Mouse (Mus musculus) cerebral cortex, adult 2 months (tissue): Measurements from ENCODE around the gene Hpca.

ENCODE experiments used
- WGBS: fragments of 180-500 bp; shearing (Covaris S2); methylation state at CpG from one replicate; pipeline ENCODE4 v1.1.7; 2018; 5-methylcytosine and 5-hydroxymethylcytosine counted together

The Hpca gene

GRCm38 (mm10) chr4:129136189-129136578 lies 14.3 kb upstream of the Hpca start:
- WGBS, result 31% methylated on average over 9 of the region's 9 CpGs

GRCm38 (mm10) chr4:129135637-129136036 lies 13.8 kb upstream of the Hpca start:
- WGBS, result 64% methylated on average over 2 of the region's 2 CpGs

- 14% methylated on average over 15 of the region's 15 CpGs for WGBS
These were observed 13.2 kb upstream of the Hpca start for GRCm38 (mm10) chr4:129134799-129135585.

- whole genome bisulfite sequencing, result 31% methylated on average over 17 of the region's 17 CpGs
These were observed 9.0 kb upstream of the Hpca start for GRCm38 (mm10) chr4:129130755-129131303.

- WGBS, result 7% methylated on average over 8 of the region's 8 CpGs
These were observed 8.3 kb upstream of the Hpca start for GRCm38 (mm10) chr4:129130149-129130548.

GRCm38 (mm10) chr4:129129387-129129786 lies 7.6 kb upstream of the Hpca start:
- whole genome bisulfite sequencing, result 18% methylated on average over 9 of the region's 9 CpGs

GRCm38 (mm10) chr4:129128582-129129338 lies 6.9 kb upstream of the Hpca start:
- 33% methylated on average over 13 of the region's 13 CpGs for WGBS

- WGBS, result 29% methylated on average over 19 of the region's 19 CpGs
These were observed 4.1 kb upstream of the Hpca start for GRCm38 (mm10) chr4:129125736-129126451.

- WGBS, result 11% methylated on average over 13 of the region's 13 CpGs
These were observed 2.9 kb upstream of the Hpca start for GRCm38 (mm10) chr4:129124652-129125146.

GRCm38 (mm10) chr4:129122719-129123118 lies 883 bp upstream of the Hpca start:
- WGBS, result 30% methylated on average over 8 of the region's 8 CpGs

- WGBS, result 16% methylated on average over 9 of the region's 9 CpGs
These were observed 271 bp upstream of the Hpca start for GRCm38 (mm10) chr4:129122107-129122506.

GRCm38 (mm10) chr4:129120520-129121445 lies 1.1 kb downstream of the Hpca start:
- 2% methylated on average over 51 of the region's 59 CpGs for WGBS

GRCm38 (mm10) chr4:129119708-129120107 lies 2.1 kb downstream of the Hpca start:
- 50% methylated on average over 10 of the region's 10 CpGs for WGBS

- WGBS, result 81% methylated on average over 14 of the region's 14 CpGs
These were observed 3.9 kb downstream of the Hpca start for GRCm38 (mm10) chr4:129117720-129118510.

- 62% methylated on average over 8 of the region's 8 CpGs for WGBS
These were observed 5.1 kb downstream of the Hpca start for GRCm38 (mm10) chr4:129116703-129117102.

GRCm38 (mm10) chr4:129113083-129113988 lies 8.5 kb downstream of the Hpca start:
- 19% methylated on average over 28 of the region's 28 CpGs for WGBS

GRCm38 (mm10) chr4:129112231-129112630 lies 9.6 kb downstream of the Hpca start:
- WGBS, result 41% methylated on average over 13 of the region's 13 CpGs

GRCm38 (mm10) chr4:129111350-129111749 lies 10.5 kb downstream of the Hpca start:
- WGBS, result 53% methylated on average over 11 of the region's 11 CpGs

GRCm38 (mm10) chr4:129110804-129111203 lies 11.0 kb downstream of the Hpca start:
- WGBS, result 88% methylated on average over 6 of the region's 6 CpGs
